Mouse (Mus musculus): ENCODE measurements around the gene Epha1.

DNA sequence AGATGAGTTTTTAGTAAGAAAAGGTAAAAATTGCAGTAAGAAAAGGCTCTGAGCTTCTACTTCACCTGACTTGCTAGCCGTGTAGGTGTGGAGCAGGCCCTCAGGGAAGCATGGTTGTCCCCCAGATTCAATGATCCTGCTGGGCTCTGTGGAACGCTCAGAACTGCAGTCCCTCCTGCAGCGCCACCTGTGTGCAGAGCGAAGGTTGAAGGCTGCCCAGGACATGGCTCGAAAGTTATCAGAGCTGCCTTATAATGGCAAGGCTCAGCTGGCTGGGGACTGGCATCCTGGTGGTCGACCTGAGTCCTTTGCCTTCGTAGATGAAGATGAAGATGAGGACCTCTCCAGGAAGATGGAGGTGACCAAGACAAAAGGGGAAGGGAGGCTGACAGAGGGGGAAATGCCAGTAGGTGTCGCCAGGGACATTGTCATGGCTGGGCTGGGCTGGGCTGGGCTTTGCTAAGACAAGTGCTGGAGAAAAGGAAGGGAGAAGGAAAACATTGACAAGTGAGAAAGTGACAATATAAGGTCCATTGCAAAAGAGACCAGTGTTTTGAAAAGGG is 63.2 kb downstream of the Epha1 start:
- TF ChIP-seq GABPA (IDR thresholded peaks at IDR 0.05; ENCODE audit: low read depth, low read length): no peak
- no peak for TF ChIP-seq MYC (IDR thresholded peaks at IDR 0.05; ENCODE audit: low read depth, low read length)
- TF ChIP-seq MAX (IDR thresholded peaks at IDR 0.05; ENCODE audit: low read length): no peak
- TF ChIP-seq CTCF (IDR thresholded peaks at IDR 0.05 in 2 of 3, conservative IDR thresholded peaks at IDR 0.05 in 1 of 3; ENCODE audit: control insufficient read depth in 1 of 3, insufficient read depth in 1 of 3, low read depth in 2 of 3, low read length in 3 of 3, poor library complexity in 1 of 3, severe bottlenecking in 1 of 3): peak in 2 of 3 experiments; percentile 14 to 25; a peak in 3 of 6 replicates
- TF ChIP-seq ELF1 (IDR thresholded peaks at IDR 0.05; ENCODE audit: low read depth, low read length): no peak
- no peak for TF ChIP-seq CHD2 (IDR thresholded peaks at IDR 0.05; ENCODE audit: low read length)
- no peak for TF ChIP-seq MXI1 (IDR thresholded peaks at IDR 0.05; ENCODE audit: low read depth, low read length)
- TF ChIP-seq EP300 (IDR thresholded peaks at IDR 0.05; ENCODE audit: low read depth in 1 of 2, low read length in 2 of 2): no peak
- TF ChIP-seq POLR2A (IDR thresholded peaks at IDR 0.05; ENCODE audit: control insufficient read depth in 1 of 2, insufficient read depth in 1 of 2, low read depth in 1 of 2, low read length in 2 of 2, poor library complexity in 1 of 2): no peak
- no peak for TF ChIP-seq JUND (IDR thresholded peaks at IDR 0.05; ENCODE audit: low read depth, low read length)
- TF ChIP-seq HCFC1 (IDR thresholded peaks at IDR 0.05; ENCODE audit: low read depth, low read length): no peak
- TF ChIP-seq ETS1 (IDR thresholded peaks at IDR 0.05; ENCODE audit: low read depth, low read length): no peak
- no peak for TF ChIP-seq SIN3A (IDR thresholded peaks at IDR 0.05; ENCODE audit: low read length)

Measured in MEL (cell line).